Mouse (Mus musculus): ENCODE measurements around the gene Zcchc7.

DNA sequence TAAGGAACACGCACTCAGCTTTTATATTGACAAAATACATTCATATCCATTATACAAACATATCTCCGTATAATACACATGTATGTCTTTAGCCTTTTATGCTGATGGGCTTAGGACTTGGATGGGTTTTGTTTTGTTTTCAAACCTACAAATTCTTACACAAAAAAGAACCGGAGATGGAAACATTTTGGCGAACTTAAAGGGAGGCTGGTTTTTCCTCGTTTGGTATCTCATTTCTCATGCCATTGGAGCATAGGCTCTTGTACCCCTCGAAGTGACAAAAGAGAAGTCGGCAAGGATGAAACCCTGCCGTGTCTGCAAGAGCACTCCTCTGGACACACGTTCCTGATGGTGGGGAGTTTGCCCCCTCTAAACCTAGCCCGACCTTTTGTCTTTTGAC, 39.3 kb upstream of the Zcchc7 start:
- TF ChIP-seq EP300 (optimal IDR thresholded peaks at IDR 0.05) (no peak), CTCF (IDR thresholded peaks at IDR 0.05; ENCODE audit: low read depth) (no peak)

Data from stomach, postnatal 0 days (tissue).